Mouse (Mus musculus) forebrain, embryonic 14.5 days (tissue): ENCODE measurements around the gene Lrrc14b. TPM values are rescaled to one million over a fixed set of nuclear protein-coding genes. Genes with fewer than 3 reads are reported as not detected.

ENCODE experiments used
- ATAC-seq: fragments of 200-750 bp; cut with Nextera tagmentation; 2 replicates; pipeline ENCODE4 v1.8.0; 2017; ENCODE audit warnings: mild to moderate bottlenecking, moderate library complexity
- DNase-seq: peaks from one replicate; pipeline ENCODE4 v3.0.0-alpha.2; 2015; ENCODE audit warnings: low spot score
- H3K27ac ChIP-seq: fragments of 300-500 bp; sonication (generic); 2 replicates; pipeline ENCODE4 v1.5.1; 2014; ENCODE audit warnings: low read depth, mild to moderate bottlenecking, control low read depth, low read length, moderate library complexity
- H3K27me3 ChIP-seq: fragments of 300-500 bp; sonication (generic); replicated peaks from 2 replicates; pipeline ENCODE4 v1.6.1; 2014; ENCODE audit warnings: low read length, control low read depth, mixed read lengths; ENCODE audit not compliant: control insufficient read depth, insufficient read depth
- H3K36me3 ChIP-seq: fragments of 300-500 bp; sonication (generic); 2 replicates; pipeline ENCODE4 v1.6.1; 2014; ENCODE audit warnings: low read length, control low read depth; ENCODE audit not compliant: control insufficient read depth, insufficient read depth
- H3K4me1 ChIP-seq: fragments of 300-500 bp; sonication (generic); 2 replicates; pipeline ENCODE4 v1.6.1; 2014; ENCODE audit warnings: antibody characterized with exemption, low read length, control low read depth; ENCODE audit not compliant: control insufficient read depth, insufficient read depth
- H3K4me2 ChIP-seq: fragments of 300-500 bp; sonication (generic); 2 replicates; pipeline ENCODE4 v1.6.1; 2014; ENCODE audit warnings: mild to moderate bottlenecking, control low read depth, low read length
- H3K4me3 ChIP-seq: fragments of 300-500 bp; sonication (generic); 2 replicates; pipeline ENCODE4 v1.5.1; 2014; ENCODE audit warnings: low read depth, low read length, control low read depth
- H3K9ac ChIP-seq: fragments of 300-500 bp; sonication (generic); 2 replicates; pipeline ENCODE4 v1.6.1; 2014; ENCODE audit warnings: mild to moderate bottlenecking, low read length, control low read depth, moderate library complexity
- H3K9me3 ChIP-seq: fragments of 300-500 bp; sonication (generic); replicated peaks from 2 replicates; pipeline ENCODE4 v1.6.1; 2016; ENCODE audit warnings: low read length, control low read depth, mixed read lengths; ENCODE audit not compliant: control insufficient read depth
- WGBS: fragments of 180-500 bp; shearing (Covaris S2); extraction: QIAGEN DNeasy Blood & Tissue Kit; methylation state at CpG from one replicate; pipeline ENCODE4 v1.1.7; 2014; 5-methylcytosine and 5-hydroxymethylcytosine counted together
- polyA plus RNA-seq: library from polyadenylated mRNA; unstranded; fragments of >200 nt; fragmentation: Nextera tagmentation; extraction: Ambion mirVana; gene quantifications from 2 replicates; pipeline ENCODE4 v1.2.1, GENCODE M21; 2014

Lrrc14b gene
- polyA plus RNA-seq, 1 experiment from 2014 or later: not detected

GRCm38 (mm10) chr13:74362218-74362617 is 1.6 kb downstream of the Lrrc14b start:
- Histone ChIP-seq H3K4me2 (no peak overlapping the region), H3K9ac (no peak overlapping the region), H3K4me3 (no peak overlapping the region), H3K27me3 (no peaks in the 10 kb centered on the region), H3K27ac (no peak overlapping the region), H3K36me3 (peaks cover 37% of the 10 kb centered on the region), H3K9me3 (no peaks in the 10 kb centered on the region), H3K4me1 (no peaks in the 10 kb centered on the region)
- WGBS: 72% methylated on average over 2 of the region's 2 CpGs
- DNase-seq (no peak), ATAC-seq (no peak)

- Histone ChIP-seq H3K36me3 (peaks cover 53% of the 10 kb centered on the region), H3K9me3 (no peaks in the 10 kb centered on the region), H3K27me3 (no peaks in the 10 kb centered on the region), H3K27ac (no peak overlapping the region), H3K9ac (no peak overlapping the region), H3K4me3 (no peak overlapping the region), H3K4me2 (no peak overlapping the region), H3K4me1 (no peaks in the 10 kb centered on the region)
- 96% methylated on average over 13 of the region's 13 CpGs for WGBS
- no peak for DNase-seq
- no peak for ATAC-seq
These were observed 7.3 kb downstream of the Lrrc14b start for GRCm38 (mm10) chr13:74356491-74356890.

GRCm38 (mm10) chr13:74350435-74350906 is 13.3 kb downstream of the Lrrc14b start:
- H3K36me3 ChIP-seq: 0 out of 2 replicates have a peak, but pooled peaks cover 9% of the 10 kb centered on the region
- H3K4me1 ChIP-seq: peaks cover 7% of the 10 kb centered on the region; the same call in 1 of the 2 replicates
- no peaks in the 10 kb centered on the region for H3K9me3 ChIP-seq
- peak overlapping the region; percentile 70 for H3K4me2 ChIP-seq
- ATAC-seq: no peak
- 2% methylated on average over 15 of the region's 15 CpGs for WGBS
- H3K9ac ChIP-seq: peak overlapping the region; percentile 86
- DNase-seq: peak; percentile 45
- H3K4me3 ChIP-seq: peak overlapping the region; percentile 74
- H3K27ac ChIP-seq: peak overlapping the region; percentile 52; the same call in 1 of the 2 replicates
- H3K27me3 ChIP-seq: no peaks in the 10 kb centered on the region

- ATAC-seq: peak; percentile 98
- Histone ChIP-seq H3K4me3 (peak within 1 kb of the TSS; percentile 74), H3K36me3 (0 out of 2 replicates have a peak, but pooled peaks cover 9% of the 10 kb centered on the region), H3K27me3 (no peaks in the 10 kb centered on the region), H3K4me2 (peak within 1 kb of the TSS; percentile 70), H3K9me3 (no peaks in the 10 kb centered on the region), H3K27ac (peak within 1 kb of the TSS; percentile 52; the same call in 1 of the 2 replicates), H3K9ac (peak within 1 kb of the TSS; percentile 86), H3K4me1 (peaks cover 7% of the 10 kb centered on the region; the same call in 1 of the 2 replicates)
- 2% methylated on average over 57 of the region's 57 CpGs for WGBS
- DNase-seq: peak; percentile 98
These were observed 14.0 kb downstream of the Lrrc14b start, which contains the start of the genes Sdha and Ccdc127 for GRCm38 (mm10) chr13:74349566-74350434. Gene Sdha (minus strand): TSS chr13:74350280. Gene Ccdc127 (plus strand): TSS chr13:74350309.

GRCm38 (mm10) chr13:74341036-74341435 is 22.8 kb downstream of the Lrrc14b start:
- no peak overlapping the region for H3K4me2 ChIP-seq
- WGBS: 58% methylated on average over 3 of the region's 3 CpGs
- no peak overlapping the region for H3K27ac ChIP-seq
- no peaks in the 10 kb centered on the region for H3K4me1 ChIP-seq
- H3K36me3 ChIP-seq: peaks cover 70% of the 10 kb centered on the region
- DNase-seq: peak; percentile 59
- peak; percentile 52; the same call in 1 of the 2 replicates for ATAC-seq
- H3K9ac ChIP-seq: no peak overlapping the region
- no peaks in the 10 kb centered on the region for H3K9me3 ChIP-seq
- H3K4me3 ChIP-seq: no peak overlapping the region
- no peaks in the 10 kb centered on the region for H3K27me3 ChIP-seq

- no peaks in the 10 kb centered on the region for H3K9me3 ChIP-seq
- no peak overlapping the region for H3K4me3 ChIP-seq
- no peak overlapping the region for H3K27ac ChIP-seq
- H3K4me2 ChIP-seq: no peak overlapping the region
- H3K27me3 ChIP-seq: no peaks in the 10 kb centered on the region
- H3K4me1 ChIP-seq: no peaks in the 10 kb centered on the region
- peaks cover 75% of the 10 kb centered on the region for H3K36me3 ChIP-seq
- no peak for DNase-seq
- ATAC-seq: no peak
- no peak overlapping the region for H3K9ac ChIP-seq
These were observed 34.5 kb downstream of the Lrrc14b start for GRCm38 (mm10) chr13:74329321-74329720.

- Histone ChIP-seq H3K4me2 (peak within 1 kb of the TSS; percentile 88), H3K27ac (peak within 1 kb of the TSS; percentile 39; the same call in 1 of the 2 replicates), H3K9me3 (no peaks in the 10 kb centered on the region), H3K4me3 (peak within 1 kb of the TSS; percentile 87), H3K36me3 (peaks cover 22% of the 10 kb centered on the region), H3K27me3 (no peaks in the 10 kb centered on the region), H3K4me1 (peaks cover 7% of the 10 kb centered on the region), H3K9ac (peak within 1 kb of the TSS; percentile 85)
- peak; percentile 96 for DNase-seq
- ATAC-seq: peak; percentile 98
- WGBS: under 1% methylated on average over 36 of the region's 36 CpGs
These were observed 46.5 kb downstream of the Lrrc14b start, which contains the start of gene Pdcd6 for GRCm38 (mm10) chr13:74317170-74317849. Gene Pdcd6 (minus strand): TSS chr13:74317580.

- H3K9ac ChIP-seq: peak overlapping the region; percentile 85
- H3K4me2 ChIP-seq: peak overlapping the region; percentile 88
- H3K9me3 ChIP-seq: no peaks in the 10 kb centered on the region
- peak overlapping the region; percentile 39; the same call in 1 of the 2 replicates for H3K27ac ChIP-seq
- no peaks in the 10 kb centered on the region for H3K27me3 ChIP-seq
- peak overlapping the region; percentile 87 for H3K4me3 ChIP-seq
- whole genome bisulfite sequencing: 3% methylated on average over 15 of the region's 15 CpGs
- no peak for ATAC-seq
- DNase-seq: no peak
- H3K4me1 ChIP-seq: peaks cover 7% of the 10 kb centered on the region
- peaks cover 17% of the 10 kb centered on the region for H3K36me3 ChIP-seq
These were observed 47.0 kb downstream of the Lrrc14b start for GRCm38 (mm10) chr13:74316789-74317169.
